Mouse (Mus musculus) midbrain, postnatal 0 days (tissue): Measurements from ENCODE around the gene Sgo2a. TPM values are rescaled to one million over a fixed set of nuclear protein-coding genes. Genes with fewer than 3 reads are reported as not detected.

Experiments used
- ATAC-seq: fragments of 200-750 bp; cut with Nextera tagmentation; 2 replicates; pipeline ENCODE4 v1.8.0; 2017; ENCODE audit warnings: moderate number of reproducible peaks, mild to moderate bottlenecking, moderate TSS enrichment, moderate library complexity; ENCODE audit not compliant: low FRiP score
- DNase-seq: peaks from one replicate; pipeline ENCODE4 v3.0.0-alpha.2; 2015; ENCODE audit warnings: low spot score
- H3K27ac ChIP-seq: fragments of 300-500 bp; sonication (generic); 2 replicates; pipeline ENCODE4 v1.5.1; 2014; ENCODE audit warnings: low read depth, mild to moderate bottlenecking, low read length, mixed read lengths
- H3K27me3 ChIP-seq: fragments of 300-500 bp; sonication (generic); 2 replicates; pipeline ENCODE4 v1.6.1; 2014; ENCODE audit warnings: low read length, control low read depth, mixed read lengths; ENCODE audit not compliant: insufficient read depth
- H3K36me3 ChIP-seq: fragments of 300-500 bp; sonication (generic); 2 replicates; pipeline ENCODE4 v1.6.1; 2014; ENCODE audit warnings: low read length, control low read depth, mixed read lengths; ENCODE audit not compliant: insufficient read depth
- H3K4me1 ChIP-seq: fragments of 300-500 bp; sonication (generic); 2 replicates; pipeline ENCODE4 v1.6.1; 2014; ENCODE audit warnings: mild to moderate bottlenecking, control low read depth, antibody characterized with exemption, low read length, mixed read lengths; ENCODE audit not compliant: insufficient read depth
- H3K4me2 ChIP-seq: fragments of 300-500 bp; sonication (generic); 2 replicates; pipeline ENCODE4 v1.6.1; 2014; ENCODE audit warnings: low read depth, mild to moderate bottlenecking, low read length, mixed read lengths; ENCODE audit not compliant: poor library complexity, severe bottlenecking
- H3K4me3 ChIP-seq: fragments of 300-500 bp; sonication (generic); 2 replicates; pipeline ENCODE4 v1.5.1; 2014; ENCODE audit warnings: low read depth, mild to moderate bottlenecking, low read length, moderate library complexity
- H3K9ac ChIP-seq: fragments of 300-500 bp; sonication (generic); replicated peaks from 2 replicates; pipeline ENCODE4 v1.6.1; 2014; ENCODE audit warnings: mild to moderate bottlenecking, low read length, moderate library complexity, mixed read lengths; ENCODE audit not compliant: poor library complexity, severe bottlenecking
- H3K9me3 ChIP-seq: fragments of 300-500 bp; sonication (generic); 2 replicates; pipeline ENCODE4 v1.6.1; 2016; ENCODE audit warnings: low read length, control low read depth
- CTCF ChIP-seq: IDR thresholded peaks from 2 replicates; pipeline ENCODE4 v1.5.1; 2016; ENCODE audit warnings: antibody characterized with exemption, mild to moderate bottlenecking
- WGBS: fragments of 180-500 bp; shearing (Covaris S2); extraction: QIAGEN DNeasy Blood & Tissue Kit; methylation state at CpG from one replicate; pipeline ENCODE4 v1.1.7; 2014; 5-methylcytosine and 5-hydroxymethylcytosine counted together
- polyA plus RNA-seq: library from polyadenylated mRNA; unstranded; fragments of >200 nt; fragmentation: Nextera tagmentation; extraction: Ambion mirVana; gene quantifications from 2 replicates; pipeline ENCODE4 v1.2.1, GENCODE M21; 2015
- total RNA-seq: library from RNA; depleted of rRNA; stranded (reverse); fragments of >200 nt; gene quantifications from 2 replicates; pipeline ENCODE4 v1.2.3, GENCODE M21; 2014

Gene Sgo2a
- total and polyA plus RNA-seq, 2 experiments from 2014 or later = 1.4 to 3.1 TPM

GRCm38 (mm10) chr1:58058846-58059245, 63.1 kb downstream of the Sgo2a start:
- H3K4me1 ChIP-seq = no peaks in the 10 kb centered on the region
- WGBS = 98% methylated on average over 4 of the region's 4 CpGs
- no peak for ATAC-seq

GRCm38 (mm10) chr1:58062131-58062530, 66.4 kb downstream of the Sgo2a start:
- no peaks in the 10 kb centered on the region for H3K36me3 ChIP-seq
- no peaks in the 10 kb centered on the region for H3K9me3 ChIP-seq
- no peak overlapping the region for H3K4me3 ChIP-seq
- no peak overlapping the region for H3K4me2 ChIP-seq
- DNase-seq (no peak), ATAC-seq (no peak)
- H3K4me1 ChIP-seq = no peaks in the 10 kb centered on the region
- WGBS = 92% methylated on average over 7 of the region's 7 CpGs
- H3K9ac ChIP-seq = no peak overlapping the region
- no peak overlapping the region for H3K27ac ChIP-seq
- H3K27me3 ChIP-seq = no peaks in the 10 kb centered on the region
- no peak for TF ChIP-seq CTCF

More at GRCm38 (mm10) chr1:58058846-58059245, 63.1 kb downstream of the Sgo2a start:
- Histone ChIP-seq H3K36me3 (no peaks in the 10 kb centered on the region), H3K9me3 (no peaks in the 10 kb centered on the region), H3K4me3 (no peak overlapping the region), H3K4me2 (no peak overlapping the region), H3K27me3 (no peaks in the 10 kb centered on the region), H3K9ac (no peak overlapping the region), H3K27ac (no peak overlapping the region)
- no peak for DNase-seq
- TF ChIP-seq CTCF = no peak

GRCm38 (mm10) chr1:58065151-58065550, 69.4 kb downstream of the Sgo2a start:
- no peak for TF ChIP-seq CTCF
- Histone ChIP-seq H3K36me3 (no peaks in the 10 kb centered on the region), H3K4me1 (no peaks in the 10 kb centered on the region), H3K9me3 (no peaks in the 10 kb centered on the region), H3K4me2 (no peak overlapping the region), H3K4me3 (no peak overlapping the region), H3K9ac (no peak overlapping the region), H3K27me3 (no peaks in the 10 kb centered on the region), H3K27ac (no peak overlapping the region)
- DNase-seq (no peak), ATAC-seq (no peak)
- WGBS = 90% methylated on average over 5 of the region's 5 CpGs

GRCm38 (mm10) chr1:58065606-58066005, 69.8 kb downstream of the Sgo2a start:
- Histone ChIP-seq H3K9me3 (no peaks in the 10 kb centered on the region), H3K9ac (no peak overlapping the region), H3K27ac (no peak overlapping the region), H3K36me3 (no peaks in the 10 kb centered on the region), H3K4me2 (no peak overlapping the region), H3K27me3 (no peaks in the 10 kb centered on the region), H3K4me3 (no peak overlapping the region), H3K4me1 (no peaks in the 10 kb centered on the region)
- 75% methylated on average over 3 of the region's 3 CpGs for WGBS
- DNase-seq = no peak
- TF ChIP-seq CTCF = no peak
- ATAC-seq = no peak

- H3K36me3 ChIP-seq = no peaks in the 10 kb centered on the region
- DNase-seq = no peak
- H3K9ac ChIP-seq = no peak overlapping the region
- no peaks in the 10 kb centered on the region for H3K27me3 ChIP-seq
- WGBS = 89% methylated on average over 6 of the region's 6 CpGs
- no peak for TF ChIP-seq CTCF
- no peak for ATAC-seq
- H3K4me3 ChIP-seq = no peak overlapping the region
- H3K27ac ChIP-seq = no peak overlapping the region
- no peak overlapping the region for H3K4me2 ChIP-seq
- H3K9me3 ChIP-seq = no peaks in the 10 kb centered on the region
- no peaks in the 10 kb centered on the region for H3K4me1 ChIP-seq
Measured at GRCm38 (mm10) chr1:58069181-58069580, 73.4 kb downstream of the Sgo2a start.

GRCm38 (mm10) chr1:58070091-58070490, 74.3 kb downstream of the Sgo2a start:
- WGBS = 80% methylated on average over 11 of the region's 11 CpGs
- no peak overlapping the region for H3K27ac ChIP-seq
- ATAC-seq = 0 out of 2 replicates have a peak, but pooled peaks have one; percentile 28
- H3K4me1 ChIP-seq = no peaks in the 10 kb centered on the region
- peak; percentile 31 for DNase-seq
- H3K36me3 ChIP-seq = no peaks in the 10 kb centered on the region
- H3K9ac ChIP-seq = no peak overlapping the region
- TF ChIP-seq CTCF = no peak
- H3K27me3 ChIP-seq = no peaks in the 10 kb centered on the region
- no peak overlapping the region for H3K4me2 ChIP-seq
- no peaks in the 10 kb centered on the region for H3K9me3 ChIP-seq
- H3K4me3 ChIP-seq = no peak overlapping the region
